Mouse (Mus musculus) forebrain, embryonic 11.5 days (tissue): ENCODE data around the gene Tgm6. TPM values are rescaled to one million over a fixed set of nuclear protein-coding genes. Genes with fewer than 3 reads are reported as not detected.

ENCODE experiments used
- ATAC-seq: fragments of 200-750 bp; cut with Nextera tagmentation; replicated peaks from 2 replicates; pipeline ENCODE4 v1.8.0; 2017; ENCODE audit warnings: moderate TSS enrichment; ENCODE audit not compliant: low FRiP score
- DNase-seq: peaks from one replicate; pipeline ENCODE4 v3.0.0-alpha.2; 2017; ENCODE audit warnings: low spot score
- H3K27ac ChIP-seq: fragments of 300-500 bp; sonication (generic); 2 replicates; pipeline ENCODE4 v1.5.1; 2014; ENCODE audit warnings: low read depth, low read length
- H3K27me3 ChIP-seq: fragments of 300-500 bp; sonication (generic); 2 replicates; pipeline ENCODE4 v1.6.1; 2014; ENCODE audit warnings: mild to moderate bottlenecking, low read length, mixed read lengths; ENCODE audit not compliant: control insufficient read depth, insufficient read depth
- H3K36me3 ChIP-seq: fragments of 300-500 bp; sonication (generic); 2 replicates; pipeline ENCODE4 v1.6.1; 2014; ENCODE audit warnings: mild to moderate bottlenecking, low read length, moderate library complexity, mixed read lengths; ENCODE audit not compliant: control insufficient read depth, insufficient read depth
- H3K4me1 ChIP-seq: fragments of 300-500 bp; sonication (generic); replicated peaks from 2 replicates; pipeline ENCODE4 v1.6.1; 2014; ENCODE audit warnings: low read length, mixed read lengths; ENCODE audit not compliant: control insufficient read depth, insufficient read depth
- H3K4me2 ChIP-seq: fragments of 300-500 bp; sonication (generic); 2 replicates; pipeline ENCODE4 v1.6.1; 2014; ENCODE audit warnings: low read depth, mild to moderate bottlenecking, low read length, moderate library complexity, mixed read lengths; ENCODE audit not compliant: severe bottlenecking
- H3K4me3 ChIP-seq: fragments of 300-500 bp; sonication (generic); 2 replicates; pipeline ENCODE4 v1.5.1; 2014; ENCODE audit warnings: low read depth, low read length
- H3K9ac ChIP-seq: fragments of 300-500 bp; sonication (generic); 2 replicates; pipeline ENCODE4 v1.6.1; 2014; ENCODE audit warnings: low read length
- H3K9me3 ChIP-seq: fragments of 300-500 bp; sonication (generic); 2 replicates; pipeline ENCODE4 v1.6.1; 2016; ENCODE audit warnings: low read length, mixed read lengths; ENCODE audit not compliant: control insufficient read depth
- WGBS: fragments of 180-500 bp; shearing (Covaris S2); extraction: QIAGEN DNeasy Blood & Tissue Kit; methylation state at CpG from one replicate; pipeline ENCODE4 v1.1.7; 2014; 5-methylcytosine and 5-hydroxymethylcytosine counted together
- polyA plus RNA-seq: library from polyadenylated mRNA; unstranded; fragments of >200 nt; fragmentation: Nextera tagmentation; extraction: Ambion mirVana; gene quantifications from 2 replicates; pipeline ENCODE4 v1.2.1, GENCODE M21; 2014

The Tgm6 gene
- polyA plus RNA-seq, result not detected in 2 replicates

DNA sequence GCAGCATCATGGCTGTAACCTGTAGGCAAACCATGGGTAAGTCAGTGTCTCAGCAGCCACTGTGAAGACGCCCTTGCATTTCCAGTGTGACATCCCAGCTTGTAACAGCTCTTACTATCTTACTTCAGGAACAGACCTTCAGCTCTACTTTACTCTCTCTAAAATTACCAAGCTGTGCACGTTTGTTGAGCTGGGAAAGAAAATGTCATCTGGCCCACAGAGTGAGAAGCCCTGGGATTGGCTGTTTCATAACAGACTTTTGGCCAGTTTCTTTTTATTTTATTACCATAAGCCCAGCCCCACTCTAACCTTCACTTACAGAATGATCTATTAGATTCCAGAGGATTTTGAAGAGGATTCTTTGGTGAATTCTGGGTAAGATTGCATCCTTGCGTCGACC is at the start of gene Tgm6:
TSS of gene Tgm6 (plus strand) at position 301 of the 400 bp plus-strand sequence.
- Histone ChIP-seq H3K4me2 (no peak within 1 kb of the TSS), H3K36me3 (no peaks in the 10 kb centered on the region), H3K9ac (no peak within 1 kb of the TSS), H3K27ac (no peak within 1 kb of the TSS), H3K27me3 (no peaks in the 10 kb centered on the region), H3K9me3 (no peaks in the 10 kb centered on the region), H3K4me3 (no peak within 1 kb of the TSS), H3K4me1 (no peaks in the 10 kb centered on the region)
- no peak for ATAC-seq
- no peak for DNase-seq
- 88% methylated on average over 4 of the region's 4 CpGs for WGBS

GRCm38 (mm10) chr2:130068228-130068627 is 44.0 kb upstream of the Tgm6 start:
- Histone ChIP-seq H3K4me2 (no peak overlapping the region), H3K36me3 (no peaks in the 10 kb centered on the region), H3K9me3 (no peaks in the 10 kb centered on the region), H3K4me3 (no peak overlapping the region), H3K27me3 (no peaks in the 10 kb centered on the region), H3K9ac (no peak overlapping the region), H3K4me1 (no peaks in the 10 kb centered on the region), H3K27ac (no peak overlapping the region)
- ATAC-seq, result no peak
- no peak for DNase-seq
- 29% methylated on average over 3 of the region's 3 CpGs for WGBS

GRCm38 (mm10) chr2:130070396-130070795 is 41.8 kb upstream of the Tgm6 start:
- no peak for ATAC-seq
- no peaks in the 10 kb centered on the region for H3K9me3 ChIP-seq
- WGBS, result 83% methylated on average over 2 of the region's 2 CpGs

DNA sequence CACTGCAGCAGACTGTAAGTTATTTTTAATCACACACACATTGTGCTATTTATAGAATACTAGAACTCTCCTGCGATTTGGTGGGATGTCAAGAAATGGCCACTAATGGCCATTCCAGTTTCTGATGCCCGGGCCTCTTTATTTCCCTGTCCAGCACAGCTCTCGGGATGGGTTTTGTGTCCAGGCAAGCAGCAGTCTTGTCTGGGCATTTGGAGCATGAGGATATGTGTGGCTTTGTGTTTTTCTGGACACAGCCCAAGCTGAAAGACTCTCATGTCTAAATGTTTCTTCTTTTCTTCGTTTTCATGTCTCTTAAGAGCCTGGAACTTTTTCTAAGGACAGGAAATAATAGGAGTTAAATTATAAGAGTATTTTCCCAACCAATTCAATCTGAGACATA is 588 bp downstream of the Tgm6 start:
- Histone ChIP-seq H3K4me3 (no peak overlapping the region), H3K27me3 (no peaks in the 10 kb centered on the region), H3K9me3 (no peaks in the 10 kb centered on the region), H3K9ac (no peak overlapping the region), H3K4me1 (no peaks in the 10 kb centered on the region), H3K4me2 (no peak overlapping the region), H3K36me3 (no peaks in the 10 kb centered on the region), H3K27ac (no peak overlapping the region)
- ATAC-seq (no peak), DNase-seq (no peak)
- WGBS, result 81% methylated on average over 4 of the region's 4 CpGs

More at GRCm38 (mm10) chr2:130070396-130070795, 41.8 kb upstream of the Tgm6 start:
- no peak for DNase-seq
- no peaks in the 10 kb centered on the region for H3K27me3 ChIP-seq
- H3K27ac ChIP-seq, result no peak overlapping the region
- H3K4me3 ChIP-seq, result no peak overlapping the region
- H3K4me2 ChIP-seq, result no peak overlapping the region
- no peaks in the 10 kb centered on the region for H3K4me1 ChIP-seq
- H3K9ac ChIP-seq, result no peak overlapping the region
- no peaks in the 10 kb centered on the region for H3K36me3 ChIP-seq

- Histone ChIP-seq H3K4me3 (no peak overlapping the region), H3K27ac (no peak overlapping the region), H3K4me1 (no peaks in the 10 kb centered on the region), H3K9me3 (no peaks in the 10 kb centered on the region), H3K9ac (no peak overlapping the region), H3K4me2 (no peak overlapping the region), H3K27me3 (no peaks in the 10 kb centered on the region), H3K36me3 (no peaks in the 10 kb centered on the region)
- ATAC-seq (no peak), DNase-seq (no peak)
- 52% methylated on average over 3 of the region's 3 CpGs for WGBS
Measured at GRCm38 (mm10) chr2:130113379-130113778, 1.2 kb downstream of the Tgm6 start.

GRCm38 (mm10) chr2:130118649-130119048 is 6.4 kb downstream of the Tgm6 start:
- H3K4me1 ChIP-seq, result no peaks in the 10 kb centered on the region
- no peaks in the 10 kb centered on the region for H3K27me3 ChIP-seq
- H3K9ac ChIP-seq, result no peak overlapping the region
- no peaks in the 10 kb centered on the region for H3K9me3 ChIP-seq
- no peak overlapping the region for H3K4me3 ChIP-seq
- H3K27ac ChIP-seq, result no peak overlapping the region
- DNase-seq (no peak), ATAC-seq (no peak)
- H3K36me3 ChIP-seq, result no peaks in the 10 kb centered on the region
- H3K4me2 ChIP-seq, result no peak overlapping the region
- 76% methylated on average over 7 of the region's 7 CpGs for WGBS

DNA sequence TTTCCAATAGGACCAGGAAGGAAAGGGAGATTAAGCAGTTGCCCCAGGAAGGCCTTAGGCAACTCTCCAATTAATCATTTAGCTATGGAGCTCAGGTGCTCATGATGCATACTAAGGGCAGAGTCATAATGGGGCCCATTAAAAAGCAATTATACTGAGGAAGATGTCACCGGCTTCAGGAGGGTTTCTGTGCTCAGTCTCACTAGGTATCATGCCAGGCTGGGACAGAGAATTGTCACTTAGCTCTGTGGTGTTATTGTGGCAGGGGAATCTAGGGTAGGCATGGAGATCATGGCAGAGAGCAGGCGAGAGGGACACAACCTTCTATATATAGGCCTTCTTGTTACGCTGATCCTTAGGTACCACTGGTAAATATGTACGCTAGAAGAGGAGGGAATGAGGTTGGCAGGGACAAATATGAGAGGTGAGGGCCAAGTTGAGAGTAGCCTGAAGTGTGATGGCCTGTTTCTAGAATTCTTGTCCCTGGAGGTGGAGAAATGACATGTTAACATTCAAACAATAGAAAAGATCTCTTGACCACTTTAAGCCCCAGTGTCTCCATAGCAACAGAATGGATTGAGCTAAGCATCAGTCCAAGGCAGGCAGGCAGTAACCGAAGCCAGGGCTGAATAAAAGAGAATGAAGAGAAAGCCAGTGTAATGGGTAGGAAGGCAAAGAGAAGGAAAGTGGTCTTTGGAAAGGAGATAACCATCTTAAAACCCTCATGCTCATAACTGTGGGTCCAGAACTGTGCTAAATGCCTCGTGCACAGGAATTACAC is 13.3 kb downstream of the Tgm6 start:
- DNase-seq (no peak), ATAC-seq (no peak)
- 64% methylated on average over 6 of the region's 6 CpGs for whole genome bisulfite sequencing
- H3K36me3 ChIP-seq, result no peaks in the 10 kb centered on the region
- no peak overlapping the region for H3K4me2 ChIP-seq
- no peak overlapping the region for H3K9ac ChIP-seq
- H3K4me3 ChIP-seq, result no peak overlapping the region
- H3K27me3 ChIP-seq, result no peaks in the 10 kb centered on the region
- no peaks in the 10 kb centered on the region; the same call in 1 of the 2 replicates for H3K4me1 ChIP-seq
- no peaks in the 10 kb centered on the region for H3K9me3 ChIP-seq
- H3K27ac ChIP-seq, result no peak overlapping the region

DNA sequence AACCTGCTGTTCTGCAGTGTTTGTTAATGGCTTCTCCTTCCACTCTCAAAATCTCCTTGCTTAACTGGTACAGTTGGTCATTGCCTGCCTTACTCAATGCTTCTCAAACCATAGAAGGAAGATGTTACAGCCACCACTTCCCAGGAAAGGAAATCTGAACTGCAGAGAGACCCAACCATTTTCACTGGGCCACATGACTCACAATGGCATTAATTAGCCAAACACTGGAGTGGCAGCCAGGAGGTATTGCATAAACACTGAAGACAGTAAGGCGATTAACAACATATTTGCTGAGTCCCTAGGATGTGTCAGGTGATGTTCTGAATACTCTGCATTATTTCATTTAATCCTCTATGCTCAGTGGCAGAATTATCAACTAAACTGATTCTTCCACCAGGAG is 13.9 kb downstream of the Tgm6 start:
- no peaks in the 10 kb centered on the region for H3K36me3 ChIP-seq
- WGBS, result 68% methylated on average over 1 of the region's 1 CpGs
- no peak overlapping the region for H3K27ac ChIP-seq
- ATAC-seq (no peak), DNase-seq (no peak)
- no peaks in the 10 kb centered on the region for H3K9me3 ChIP-seq
- H3K9ac ChIP-seq, result no peak overlapping the region
- no peak overlapping the region for H3K4me3 ChIP-seq
- no peak overlapping the region for H3K4me2 ChIP-seq
- H3K27me3 ChIP-seq, result no peaks in the 10 kb centered on the region
- H3K4me1 ChIP-seq, result no peaks in the 10 kb centered on the region; the same call in 1 of the 2 replicates

DNA sequence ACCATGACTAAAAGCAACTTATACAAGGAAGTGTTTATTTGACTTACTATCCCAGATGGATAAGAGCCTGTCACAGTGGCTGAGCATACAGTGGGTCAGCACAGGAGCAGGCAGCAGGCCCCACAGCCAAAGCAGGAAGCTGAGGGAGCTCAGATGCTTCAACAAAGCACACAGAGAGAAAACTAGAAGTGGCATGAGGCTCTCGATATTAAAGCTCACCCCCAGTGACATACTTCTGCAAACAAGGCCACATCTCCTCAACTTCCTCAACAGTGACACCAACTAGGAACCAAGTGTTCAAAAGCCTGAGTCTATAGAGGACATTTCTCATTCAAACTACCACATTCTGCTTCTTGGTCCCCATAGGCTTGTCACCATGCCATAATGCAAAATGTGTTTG is 17.5 kb downstream of the Tgm6 start:
- Histone ChIP-seq H3K4me1 (no peaks in the 10 kb centered on the region; the same call in 1 of the 2 replicates), H3K36me3 (no peaks in the 10 kb centered on the region), H3K27me3 (no peaks in the 10 kb centered on the region), H3K4me3 (no peak overlapping the region), H3K9me3 (no peaks in the 10 kb centered on the region), H3K9ac (no peak overlapping the region), H3K27ac (no peak overlapping the region), H3K4me2 (no peak overlapping the region)
- 77% methylated on average over 1 of the region's 1 CpGs for WGBS
- DNase-seq (no peak), ATAC-seq (no peak)
